In genomic region chr13:59609885-59610284, GRCm38 (mm10) we compare ENCODE assay signal across 24 mouse cellular contexts. TPM values are rescaled to one million over a fixed set of nuclear protein-coding genes. Genes with fewer than 3 reads are reported as not detected.
DNase-seq lines count a peak whose midpoint lies in the region; ATAC-seq and TF ChIP-seq lines count a peak whose summit lies in the region.
"Had no signal": no experiment of that assay in that cellular context is flagged by ENCODE, and none has a peak within 500 bp of the region (broad histone marks: within the 10 kb centered on the region; RNA-seq: fewer than 3 reads in every experiment).

No protein-coding gene starts in this region.

- H3K9ac ChIP-seq in heart, embryonic 12.5 days = no peak overlapping the region
- no peak overlapping the region for H3K9ac ChIP-seq in heart, embryonic 15.5 days
- H3K9ac ChIP-seq in CH12.LX (ENCODE audit: insufficient read depth, low read depth) = no peak overlapping the region
- H3K9ac ChIP-seq in hindbrain, embryonic 11.5 days (ENCODE audit: low read depth, low read length) = no peak overlapping the region
- H3K9ac ChIP-seq: forebrain, embryonic 13.5 days; hindbrain, embryonic 12.5 days; hindbrain, embryonic 15.5 days had no signal

- no peak overlapping the region for H3K4me3 ChIP-seq in heart, embryonic 12.5 days
- no peak overlapping the region for H3K4me3 ChIP-seq in heart, embryonic 15.5 days
- no peak overlapping the region for H3K4me3 ChIP-seq in CH12.LX (replicated peaks in 1 of 3; ENCODE audit: low read depth in 2 of 3, low read length in 2 of 3, poor library complexity in 1 of 3)
- H3K4me3 ChIP-seq in hindbrain, embryonic 11.5 days (ENCODE audit: low read depth, low read length) = no peak overlapping the region
- H3K4me3 ChIP-seq: forebrain, embryonic 10.5 days; forebrain, embryonic 13.5 days; hindbrain, embryonic 12.5 days; hindbrain, embryonic 15.5 days had no signal

- no peaks in the 10 kb centered on the region for H3K27me3 ChIP-seq in heart, embryonic 12.5 days (replicated peaks)
- no peaks in the 10 kb centered on the region for H3K27me3 ChIP-seq in heart, embryonic 15.5 days
- no peaks in the 10 kb centered on the region for H3K27me3 ChIP-seq in CH12.LX (replicated peaks)
- no peaks in the 10 kb centered on the region for H3K27me3 ChIP-seq in hindbrain, embryonic 11.5 days (ENCODE audit: control insufficient read depth, insufficient read depth, low read length)
- H3K27me3 ChIP-seq: forebrain, embryonic 13.5 days; hindbrain, embryonic 12.5 days; hindbrain, embryonic 15.5 days had no signal

- peak; percentile 54 for DNase-seq in heart, adult 11 months
- DNase-seq in heart, postnatal 25 days (ENCODE audit: low spot score) = no peak
- no peak for DNase-seq in heart, adult 9 months (ENCODE audit: low spot score in 2 of 2)
- no peak for DNase-seq in heart, adult 18-20 months
- DNase-seq in CH12.LX (ENCODE audit: extremely low read depth) = no peak
- no peak for DNase-seq in hindbrain, embryonic 11.5 days (ENCODE audit: low spot score)
- DNase-seq: adrenal gland, adult 8-10 months; adrenal gland, postnatal 25 days; cerebellum, adult 18-20 months; cerebellum, adult 9-10 months; cerebellum, postnatal 14 days; gastrocnemius, postnatal 10 days; gastrocnemius, postnatal 36 days; kidney, adult 2 months had no signal

- peaks cover 74% of the 10 kb centered on the region for H3K36me3 ChIP-seq in heart, embryonic 12.5 days
- peaks cover 65% of the 10 kb centered on the region for H3K36me3 ChIP-seq in heart, embryonic 15.5 days
- peaks cover 49 to 91% of the 10 kb centered on the region in 2 experiments for H3K36me3 ChIP-seq in CH12.LX (replicated peaks in 1 of 2; ENCODE audit: control insufficient read depth in 1 of 2, insufficient read depth in 1 of 2, low read length in 1 of 2)
- peaks cover 15% of the 10 kb centered on the region; the same call in 1 of the 2 replicates for H3K36me3 ChIP-seq in hindbrain, embryonic 11.5 days (ENCODE audit: control insufficient read depth, insufficient read depth, low read length)

- dilution Hi-C loops in CH12.LX (cut with MboI; ENCODE audit: extremely low pct_ligation_motif_present, extremely low pct_unique_long_range_greater_than_20kb, low sequenced_read_pairs) = no loop called here

- no peaks in the 10 kb centered on the region for H3K79me2 ChIP-seq in CH12.LX (replicated peaks; ENCODE audit: control insufficient read depth, extremely low read depth, insufficient read depth, poor library complexity, severe bottlenecking)

- in situ Hi-C loops in CH12.LX (cut with MboI; ENCODE audit: low pct_ligation_motif_present, low pct_unique_long_range_greater_than_20kb, low sequenced_read_pairs) = no loop called here

- H3K27ac ChIP-seq in heart, embryonic 12.5 days (ENCODE audit: poor library complexity, severe bottlenecking) = peak overlapping the region; percentile 78; the same call in 1 of the 2 replicates
- H3K27ac ChIP-seq in heart, embryonic 15.5 days = peak overlapping the region; percentile 92
- H3K27ac ChIP-seq in CH12.LX (ENCODE audit: insufficient read depth, low read depth) = no peak overlapping the region
- H3K27ac ChIP-seq in hindbrain, embryonic 11.5 days (ENCODE audit: low read depth, low read length) = no peak overlapping the region
- H3K27ac ChIP-seq: forebrain, embryonic 10.5 days; forebrain, embryonic 13.5 days; hindbrain, embryonic 12.5 days; hindbrain, embryonic 15.5 days; kidney, postnatal 0 days had no signal

- 85% methylated on average over 4 of the region's 4 CpGs for WGBS in heart, embryonic 12.5 days
- WGBS in heart, embryonic 15.5 days = 78% methylated on average over 4 of the region's 4 CpGs
- WGBS in hindbrain, embryonic 11.5 days = 91% methylated on average over 4 of the region's 4 CpGs

- no peaks in the 10 kb centered on the region for H3K9me3 ChIP-seq in heart, embryonic 12.5 days (replicated peaks)
- H3K9me3 ChIP-seq in heart, embryonic 15.5 days (replicated peaks) = no peaks in the 10 kb centered on the region
- no peaks in the 10 kb centered on the region for H3K9me3 ChIP-seq in CH12.LX (replicated peaks; ENCODE audit: low read length)
- no peaks in the 10 kb centered on the region for H3K9me3 ChIP-seq in hindbrain, embryonic 11.5 days (ENCODE audit: control insufficient read depth, low read length)
- H3K9me3 ChIP-seq: forebrain, embryonic 10.5 days; forebrain, embryonic 13.5 days; hindbrain, embryonic 12.5 days; hindbrain, embryonic 15.5 days had no signal

- ATAC-seq in heart, embryonic 12.5 days (ENCODE audit: insufficient number of reproducible peaks, low FRiP score) = no peak
- ATAC-seq in heart, embryonic 15.5 days (replicated peaks; ENCODE audit: insufficient number of reproducible peaks, insufficient read depth, low FRiP score, low read depth) = no peak
- no peak for ATAC-seq in hindbrain, embryonic 11.5 days (ENCODE audit: low FRiP score)
- ATAC-seq: activated CD4-positive, CD25-positive, alpha-beta regulatory T cell, adult 4 months; forebrain, embryonic 13.5 days; forebrain, embryonic 16.5 days; intestine, postnatal 0 days had no signal

- TF ChIP-seq POLR2A in CH12.LX (IDR thresholded peaks at IDR 0.05; ENCODE audit: low read depth, low read length) = no peak

- peaks cover 6% of the 10 kb centered on the region; the same call in 1 of the 2 replicates for H3K4me1 ChIP-seq in heart, embryonic 12.5 days (replicated peaks)
- peaks cover 11% of the 10 kb centered on the region for H3K4me1 ChIP-seq in heart, embryonic 15.5 days (replicated peaks)
- no peaks in the 10 kb centered on the region for H3K4me1 ChIP-seq in CH12.LX (ENCODE audit: control insufficient read depth in 1 of 2, insufficient read depth in 2 of 2)
- no peaks in the 10 kb centered on the region for H3K4me1 ChIP-seq in hindbrain, embryonic 11.5 days (replicated peaks; ENCODE audit: control insufficient read depth, insufficient read depth, low read length)
- H3K4me1 ChIP-seq: forebrain, embryonic 10.5 days; forebrain, embryonic 13.5 days; hindbrain, embryonic 12.5 days; hindbrain, embryonic 15.5 days had no signal

- intact Hi-C loops in heart, postnatal 25 days (cut with DNase I) = no loop called here

- H3K4me2 ChIP-seq in heart, embryonic 12.5 days = no peak overlapping the region
- no peak overlapping the region for H3K4me2 ChIP-seq in heart, embryonic 15.5 days
- no peak overlapping the region for H3K4me2 ChIP-seq in CH12.LX (ENCODE audit: insufficient read depth, low read depth, poor library complexity, severe bottlenecking)
- no peak overlapping the region for H3K4me2 ChIP-seq in hindbrain, embryonic 11.5 days (replicated peaks; ENCODE audit: low read depth, low read length)
- H3K4me2 ChIP-seq: forebrain, embryonic 13.5 days; hindbrain, embryonic 12.5 days; hindbrain, embryonic 15.5 days had no signal

- no peak for TF ChIP-seq EP300 in CH12.LX (IDR thresholded peaks at IDR 0.05; ENCODE audit: low read length)

- no peak for TF ChIP-seq RAD21 in CH12.LX (IDR thresholded peaks at IDR 0.05; ENCODE audit: low read depth, low read length)

- TF ChIP-seq CTCF in CH12.LX (conservative IDR thresholded peaks at IDR 0.05 in 1 of 2, IDR thresholded peaks at IDR 0.05 in 1 of 2; ENCODE audit: low read depth in 2 of 2, low read length in 2 of 2) = no peak

TF ChIP-seq in CH12.LX, 34 proteins besides CTCF, POLR2A, EP300 and RAD21:
- TF ChIP-seq ZKSCAN1 (IDR thresholded peaks at IDR 0.05; ENCODE audit: borderline replicate concordance, low read depth, low read length) = no peak
- no peak for TF ChIP-seq JUN (IDR thresholded peaks at IDR 0.05; ENCODE audit: insufficient read depth, low read depth, low read length)
- peak; percentile 93 for TF ChIP-seq MAFK (IDR thresholded peaks at IDR 0.05; ENCODE audit: insufficient replicate concordance, low read length)

RNA-seq across cellular contexts. Expression of gene Naa35, which starts 24.8 kb away (rescaled TPM):
- total RNA-seq in heart, postnatal 25 days (2021) = 10 to 100 TPM; 78.6 to 96.1 TPM
- 80.8 and 85.4 TPM in 2 replicates for polyA plus RNA-seq in heart, embryonic 12.5 days (2016; fragmentation: Nextera tagmentation; extraction: Ambion mirVana)
- polyA plus RNA-seq in heart, embryonic 15.5 days (2015; fragmentation: Nextera tagmentation; extraction: Ambion mirVana) = 69.6 and 85.3 TPM in 2 replicates
- 10 to 100 TPM; 91.4 to 92.6 TPM for total RNA-seq in heart, adult 18-20 months (2021)
- total RNA-seq in CH12.LX (2012; rRNA removed) (41.2 and 46.8 TPM in 2 replicates), CH12.LX (2014; rRNA removed) (56.4 and 66.4 TPM in 2 replicates)
- 60.2 and 69.6 TPM in 2 replicates for polyA plus RNA-seq in CH12.LX (2012; ENCODE audit: insufficient read length, low read depth)
- 96.0 and 120 TPM in 2 replicates for polyA plus RNA-seq in hindbrain, embryonic 11.5 days (2014; fragmentation: Nextera tagmentation; extraction: Ambion mirVana)

RNA-seq across cellular contexts. Expression of gene Agtpbp1, which starts 24.9 kb away (rescaled TPM):
- total RNA-seq in heart, postnatal 25 days (2021) = 100 to 1,000 TPM; 143 to 166 TPM
- polyA plus RNA-seq in heart, embryonic 12.5 days (2016; fragmentation: Nextera tagmentation; extraction: Ambion mirVana) = 13.2 and 14.9 TPM in 2 replicates
- 11.7 and 13.2 TPM in 2 replicates for polyA plus RNA-seq in heart, embryonic 15.5 days (2015; fragmentation: Nextera tagmentation; extraction: Ambion mirVana)
- total RNA-seq in heart, adult 18-20 months (2021) = 100 to 1,000 TPM; 129 to 156 TPM
- total RNA-seq in CH12.LX (2012; rRNA removed) (15.0 and 19.5 TPM in 2 replicates), CH12.LX (2014; rRNA removed) (15.7 and 20.8 TPM in 2 replicates)
- polyA plus RNA-seq in CH12.LX (2012; ENCODE audit: insufficient read length, low read depth) = 19.4 and 21.5 TPM in 2 replicates
- polyA plus RNA-seq in hindbrain, embryonic 11.5 days (2014; fragmentation: Nextera tagmentation; extraction: Ambion mirVana) = 22.0 and 31.3 TPM in 2 replicates

Comparison
In these comparisons a context has a peak if more than half of its experiments do, and no peak if none do; other contexts are left out.
1. H3K27ac ChIP-seq: peak in heart, embryonic 12.5 days (single experiment) and heart, embryonic 15.5 days (single experiment); none in CH12.LX (single experiment) and hindbrain, embryonic 11.5 days (single experiment).